Mouse (Mus musculus) brain, embryonic 14.5 days (tissue): ENCODE measurements around the gene Tnfsf12. TPM values are rescaled to one million over a fixed set of nuclear protein-coding genes. Genes with fewer than 3 reads are reported as not detected.
"Not testable (repeated sequence)": the region's sequence is repeated elsewhere in the genome, so short reads cannot be mapped to it uniquely, and the experiment has no call there.

Source experiments
- DNase-seq: peaks from one replicate; pipeline ENCODE4 v3.0.0-alpha.2; 2011; ENCODE audit warnings: low read depth
- CTCF ChIP-seq: fragments of 200-500 bp; IDR thresholded peaks from 2 replicates; pipeline ENCODE4 v1.5.1; 2012; ENCODE audit warnings: inconsistent platforms, mild to moderate bottlenecking, moderate library complexity, borderline replicate concordance; ENCODE audit not compliant: insufficient read depth, insufficient read length; ENCODE audit errors: extremely low read depth
- POLR2A ChIP-seq: fragments of 200-500 bp; IDR thresholded peaks from 2 replicates; pipeline ENCODE4 v1.6.1; 2012; ENCODE audit warnings: mild to moderate bottlenecking, inconsistent platforms, borderline replicate concordance; ENCODE audit not compliant: poor library complexity, insufficient read depth, insufficient read length, severe bottlenecking; ENCODE audit errors: extremely low read depth
- polyA plus RNA-seq: library from polyadenylated mRNA; depleted of rRNA; stranded (reverse); fragments of >200 nt; gene quantifications from 2 replicates; pipeline ENCODE4 v1.2.3, GENCODE M21; 2012; rRNA removed

Tnfsf12 gene
- 5.3 and 6.0 TPM in 2 replicates for polyA plus RNA-seq

GRCm38 (mm10) chr11:69695361-69696181, at the start of gene Tnfsf12, which contains the start of gene Tnfsfm13:
Tnfsf12 (minus strand) TSS chr11:69695849.
Tnfsfm13 (minus strand) TSS chr11:69696098.
- peak; percentile 26 for DNase-seq
- peak; percentile 9; the same call in 1 of the 2 replicates for TF ChIP-seq CTCF
- TF ChIP-seq POLR2A, result no peak

- TF ChIP-seq CTCF, result 0 out of 2 replicates have a peak, but pooled peaks have one; percentile 3
- not testable (repeated sequence) for DNase-seq
Observed at GRCm38 (mm10) chr11:69731408-69731807, 35.8 kb upstream of the Tnfsf12 start.

GRCm38 (mm10) chr11:69729063-69729462, 33.4 kb upstream of the Tnfsf12 start:
- TF ChIP-seq CTCF (peak; percentile 43; the same call in 1 of the 2 replicates), POLR2A (no peak)
- peak; percentile 72 for DNase-seq

GRCm38 (mm10) chr11:69725951-69726350, 30.3 kb upstream of the Tnfsf12 start:
- DNase-seq, result no peak
- TF ChIP-seq POLR2A (no peak), CTCF (no peak)

- no peak for DNase-seq
- TF ChIP-seq POLR2A (no peak), CTCF (no peak)
Observed at GRCm38 (mm10) chr11:69723074-69723473, 27.4 kb upstream of the Tnfsf12 start.

- DNase-seq, result no peak
- TF ChIP-seq CTCF, result no peak
- TF ChIP-seq POLR2A, result no peak
Observed at GRCm38 (mm10) chr11:69720852-69721251, 25.2 kb upstream of the Tnfsf12 start.

- no peak for TF ChIP-seq POLR2A
- TF ChIP-seq CTCF, result 0 out of 2 replicates have a peak, but pooled peaks have one; percentile 2
- DNase-seq, result no peak
Observed at GRCm38 (mm10) chr11:69719423-69719822, 23.8 kb upstream of the Tnfsf12 start.

GRCm38 (mm10) chr11:69718661-69719060, 23.0 kb upstream of the Tnfsf12 start:
- no peak for TF ChIP-seq CTCF
- TF ChIP-seq POLR2A, result no peak
- DNase-seq, result peak; percentile 11

- TF ChIP-seq CTCF (no peak), POLR2A (no peak)
Observed at GRCm38 (mm10) chr11:69716953-69717352, 21.3 kb upstream of the Tnfsf12 start.

GRCm38 (mm10) chr11:69715929-69716328, 20.3 kb upstream of the Tnfsf12 start:
- no peak for TF ChIP-seq CTCF
- TF ChIP-seq POLR2A, result no peak
- peak; percentile 23 for DNase-seq

More at GRCm38 (mm10) chr11:69716953-69717352, 21.3 kb upstream of the Tnfsf12 start:
- DNase-seq, result no peak

GRCm38 (mm10) chr11:69715482-69715881, 19.8 kb upstream of the Tnfsf12 start:
- peak; percentile 44; the same call in 1 of the 2 replicates for TF ChIP-seq CTCF
- no peak for TF ChIP-seq POLR2A
- DNase-seq, result peak; percentile 19

- DNase-seq, result no peak
- no peak for TF ChIP-seq POLR2A
- TF ChIP-seq CTCF, result no peak
Observed at GRCm38 (mm10) chr11:69714636-69715329, 19.1 kb upstream of the Tnfsf12 start.
